Mouse (Mus musculus): ENCODE data around the gene Ppp2r5c. TPM values are rescaled to one million over a fixed set of nuclear protein-coding genes. Genes with fewer than 3 reads are reported as not detected.

The Ppp2r5c gene
- polyA plus RNA-seq, 1 experiment from 2014 or later, result 126 TPM

DNA sequence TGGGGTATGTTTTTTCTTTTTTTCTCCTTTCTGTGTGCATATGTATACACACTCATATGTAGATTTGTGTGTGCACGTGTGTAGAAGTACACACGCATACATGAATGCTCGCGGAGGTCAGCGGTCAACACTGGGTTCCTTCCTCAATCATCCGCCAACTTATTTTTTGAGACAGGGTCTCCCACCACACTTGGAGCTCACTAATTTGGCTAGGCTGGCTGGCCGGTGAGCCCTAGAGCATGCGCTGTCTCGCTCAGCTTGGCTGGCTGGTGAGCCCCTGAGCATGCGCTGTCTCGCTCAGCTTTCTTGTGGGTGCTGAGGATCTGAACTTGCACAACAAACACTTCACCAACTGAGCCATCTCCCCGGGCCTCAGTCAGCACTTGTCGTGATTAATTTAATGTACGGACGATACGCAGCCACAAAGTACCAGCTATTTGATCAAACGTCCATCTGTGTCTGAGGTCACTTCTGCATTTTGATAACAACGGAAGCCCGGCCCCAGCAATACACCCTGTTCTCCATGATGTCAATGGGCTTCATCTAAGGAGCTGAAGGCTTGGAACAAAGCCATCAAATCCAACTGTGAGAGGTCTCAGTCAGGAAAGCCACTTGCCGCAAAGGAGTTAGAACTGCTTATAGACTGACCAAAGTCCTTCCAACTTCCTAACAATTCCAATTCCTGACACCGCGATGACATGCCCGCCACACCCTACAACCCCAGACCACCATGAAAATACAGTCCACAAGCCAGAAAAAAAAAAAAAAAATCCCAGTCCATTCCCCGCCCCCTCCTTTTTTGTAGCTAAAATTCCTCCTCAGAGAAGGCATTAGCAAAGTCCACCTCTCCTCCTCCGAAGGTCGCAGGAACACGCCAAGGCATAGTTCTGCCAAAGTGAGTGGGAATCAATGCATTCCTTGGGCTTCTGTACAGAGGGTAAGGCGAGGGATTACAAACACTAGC is 29.6 kb upstream of the Ppp2r5c start:
- Histone ChIP-seq H3K4me2 (ENCODE audit: low read length) (no peak overlapping the region), H3K4me3 (replicated peaks; ENCODE audit: low read depth, low read length) (no peak overlapping the region), H3K27ac (no peak overlapping the region), H3K27me3 (ENCODE audit: insufficient read depth, low read length) (no peaks in the 10 kb centered on the region), H3K9me3 (replicated peaks; ENCODE audit: low read length) (no peaks in the 10 kb centered on the region), H3K9ac (ENCODE audit: low read depth, low read length) (no peak overlapping the region), H3K36me3 (ENCODE audit: insufficient read depth, low read length) (no peaks in the 10 kb centered on the region), H3K4me1 (replicated peaks; ENCODE audit: insufficient read depth, low read length) (no peaks in the 10 kb centered on the region)
- ATAC-seq (replicated peaks; ENCODE audit: low FRiP score, low read depth) (no peak), DNase-seq (ENCODE audit: low spot score) (no peak)
- no peak for TF ChIP-seq CTCF (IDR thresholded peaks at IDR 0.05; ENCODE audit: low read depth)
- 49% methylated on average over 28 of the region's 28 CpGs for WGBS

DNA sequence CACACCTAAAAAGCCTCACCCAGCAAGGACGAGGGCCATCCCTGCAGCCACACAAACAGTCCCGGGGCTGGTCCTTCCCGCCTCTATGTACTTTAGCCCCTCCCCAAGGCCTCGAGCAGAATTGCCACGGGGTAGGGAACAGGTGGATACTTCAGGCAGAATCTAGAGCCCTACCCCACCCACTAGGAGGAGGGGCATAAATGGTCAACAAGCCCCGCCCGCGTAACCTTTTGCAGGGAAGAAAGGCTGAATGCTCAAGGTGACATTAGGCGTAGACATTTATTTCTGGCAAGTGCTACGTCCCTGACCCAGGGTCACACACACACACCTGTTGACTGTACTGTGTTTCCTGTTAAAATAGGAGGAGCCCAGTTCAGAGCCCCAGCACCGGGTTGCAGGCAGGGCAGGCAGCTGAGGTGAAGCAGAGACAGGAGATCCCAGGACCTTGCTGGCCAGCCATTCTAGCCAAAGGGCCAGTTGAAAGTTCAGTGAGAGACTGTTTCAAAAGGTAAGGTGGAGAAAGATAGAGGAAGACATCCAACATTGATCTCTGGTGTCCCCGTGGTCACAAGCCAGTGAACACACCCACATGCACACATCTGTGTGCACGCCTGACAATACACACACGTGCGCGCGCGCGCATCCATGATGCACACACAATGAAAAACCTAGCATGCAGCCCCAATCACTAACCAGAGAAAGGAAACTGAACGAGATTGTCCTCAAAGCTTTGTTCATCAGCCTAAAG is 28.8 kb upstream of the Ppp2r5c start:
- peak; percentile 72 for ATAC-seq (replicated peaks; ENCODE audit: low FRiP score, low read depth)
- H3K27ac ChIP-seq, result no peak overlapping the region
- no peak for TF ChIP-seq CTCF (IDR thresholded peaks at IDR 0.05; ENCODE audit: low read depth)

DNA sequence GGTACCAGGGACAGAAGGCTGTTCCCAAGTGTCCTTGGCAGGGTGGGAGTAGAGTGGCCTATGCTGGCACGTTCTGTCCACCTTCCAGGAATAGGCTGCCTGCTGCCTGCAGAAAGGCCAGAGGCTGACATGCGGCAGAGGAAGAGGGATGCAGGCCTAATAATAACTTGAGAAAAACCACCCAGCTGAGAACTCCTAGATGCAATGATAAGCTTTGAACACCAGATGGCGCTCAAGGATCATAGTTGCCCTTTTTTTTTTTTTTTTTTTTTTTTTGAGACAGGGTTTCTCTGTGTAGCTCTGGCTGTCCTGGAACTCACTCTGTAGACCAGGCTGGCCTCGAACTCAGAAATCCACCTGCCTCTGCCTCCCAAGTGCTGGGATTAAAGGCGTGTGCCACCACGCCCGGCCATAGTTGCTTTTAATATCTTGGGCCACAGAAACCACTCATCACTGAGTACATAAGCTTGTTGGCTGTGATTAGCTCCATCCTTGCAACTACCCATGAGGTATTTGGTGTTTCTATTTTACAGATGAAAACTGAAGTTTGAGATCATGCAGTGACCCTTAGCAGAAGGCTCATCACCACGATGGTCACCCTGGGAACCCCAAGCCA is 28.1 kb upstream of the Ppp2r5c start:
- ATAC-seq (replicated peaks; ENCODE audit: low FRiP score, low read depth) (peak; percentile 26), DNase-seq (ENCODE audit: low spot score) (peak; percentile 88)
- no peaks in the 10 kb centered on the region for H3K27me3 ChIP-seq (ENCODE audit: insufficient read depth, low read length)

More for the DNA sequence above, 28.8 kb upstream of the Ppp2r5c start:
- no peak overlapping the region for H3K4me2 ChIP-seq (ENCODE audit: low read length)
- no peaks in the 10 kb centered on the region for H3K36me3 ChIP-seq (ENCODE audit: insufficient read depth, low read length)
- no peak overlapping the region for H3K9ac ChIP-seq (ENCODE audit: low read depth, low read length)
- H3K4me1 ChIP-seq (replicated peaks; ENCODE audit: insufficient read depth, low read length), result no peaks in the 10 kb centered on the region
- 45% methylated on average over 20 of the region's 20 CpGs for WGBS
- DNase-seq (ENCODE audit: low spot score), result peak; percentile 28
- no peak overlapping the region for H3K4me3 ChIP-seq (replicated peaks; ENCODE audit: low read depth, low read length)
- H3K27me3 ChIP-seq (ENCODE audit: insufficient read depth, low read length), result no peaks in the 10 kb centered on the region
- H3K9me3 ChIP-seq (replicated peaks; ENCODE audit: low read length), result no peaks in the 10 kb centered on the region

DNA sequence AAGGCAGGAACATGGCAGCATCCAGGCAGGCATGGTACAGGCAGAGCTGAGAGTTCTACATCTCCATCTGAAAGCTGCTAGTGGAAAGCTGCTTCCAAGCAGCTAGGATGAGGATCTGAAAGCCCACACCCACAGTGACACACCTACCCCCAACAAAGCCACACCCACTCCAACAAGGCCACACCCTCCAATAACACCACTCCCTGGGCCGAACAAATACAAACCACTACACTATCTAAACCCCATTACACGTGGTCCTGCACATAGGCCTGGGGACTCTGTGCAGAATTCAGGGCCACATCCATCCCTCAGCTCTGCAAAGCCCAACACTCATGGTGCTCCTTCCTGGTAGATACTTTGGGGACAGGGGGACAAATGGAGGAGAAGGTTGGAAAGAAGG is 27.0 kb upstream of the Ppp2r5c start:
- Histone ChIP-seq H3K27me3 (ENCODE audit: insufficient read depth, low read length) (no peaks in the 10 kb centered on the region), H3K9ac (ENCODE audit: low read depth, low read length) (no peak overlapping the region), H3K4me3 (replicated peaks; ENCODE audit: low read depth, low read length) (no peak overlapping the region), H3K27ac (no peak overlapping the region), H3K4me2 (ENCODE audit: low read length) (no peak overlapping the region), H3K4me1 (replicated peaks; ENCODE audit: insufficient read depth, low read length) (no peaks in the 10 kb centered on the region), H3K36me3 (ENCODE audit: insufficient read depth, low read length) (no peaks in the 10 kb centered on the region), H3K9me3 (replicated peaks; ENCODE audit: low read length) (no peaks in the 10 kb centered on the region)
- ATAC-seq (replicated peaks; ENCODE audit: low FRiP score, low read depth) (no peak), DNase-seq (ENCODE audit: low spot score) (no peak)
- no peak for TF ChIP-seq CTCF (IDR thresholded peaks at IDR 0.05; ENCODE audit: low read depth)
- WGBS, result 54% methylated on average over 2 of the region's 2 CpGs

More for the DNA sequence above, 28.1 kb upstream of the Ppp2r5c start:
- Histone ChIP-seq H3K9me3 (replicated peaks; ENCODE audit: low read length) (no peaks in the 10 kb centered on the region), H3K36me3 (ENCODE audit: insufficient read depth, low read length) (no peaks in the 10 kb centered on the region), H3K4me1 (replicated peaks; ENCODE audit: insufficient read depth, low read length) (no peaks in the 10 kb centered on the region), H3K4me3 (replicated peaks; ENCODE audit: low read depth, low read length) (no peak overlapping the region), H3K9ac (ENCODE audit: low read depth, low read length) (no peak overlapping the region), H3K4me2 (ENCODE audit: low read length) (no peak overlapping the region), H3K27ac (no peak overlapping the region)
- TF ChIP-seq CTCF (IDR thresholded peaks at IDR 0.05; ENCODE audit: low read depth), result peak; percentile 74
- 36% methylated on average over 7 of the region's 8 CpGs for WGBS

DNA sequence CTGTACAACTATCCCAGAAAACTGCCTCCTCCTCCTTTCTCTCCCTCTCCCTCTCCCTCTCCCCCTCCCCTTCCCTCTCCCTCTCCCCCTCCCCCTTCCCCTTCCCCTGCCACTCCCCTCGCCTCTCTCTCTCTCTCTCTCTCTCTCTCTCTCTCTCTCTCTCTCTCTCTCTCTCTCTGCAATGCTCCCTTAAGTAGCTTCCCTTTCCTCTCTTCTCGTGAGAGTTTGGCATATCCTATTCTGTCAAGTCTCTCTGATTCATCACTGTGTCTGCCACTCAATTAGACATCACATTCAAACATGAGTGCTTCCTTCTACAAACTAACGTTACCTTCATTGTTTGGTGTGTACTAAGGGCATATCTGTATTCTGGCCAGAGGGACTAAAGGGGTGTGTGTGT is 25.6 kb upstream of the Ppp2r5c start:
- H3K27ac ChIP-seq, result no peak overlapping the region
- WGBS, result 60% methylated on average over 3 of the region's 3 CpGs
- H3K27me3 ChIP-seq (ENCODE audit: insufficient read depth, low read length), result no peaks in the 10 kb centered on the region
- no peak for TF ChIP-seq CTCF (IDR thresholded peaks at IDR 0.05; ENCODE audit: low read depth)
- DNase-seq (ENCODE audit: low spot score) (no peak), ATAC-seq (replicated peaks; ENCODE audit: low FRiP score, low read depth) (no peak)
- H3K4me3 ChIP-seq (replicated peaks; ENCODE audit: low read depth, low read length), result no peak overlapping the region
- H3K4me2 ChIP-seq (ENCODE audit: low read length), result no peak overlapping the region
- no peaks in the 10 kb centered on the region for H3K9me3 ChIP-seq (replicated peaks; ENCODE audit: low read length)
- no peaks in the 10 kb centered on the region for H3K4me1 ChIP-seq (replicated peaks; ENCODE audit: insufficient read depth, low read length)
- H3K36me3 ChIP-seq (ENCODE audit: insufficient read depth, low read length), result no peaks in the 10 kb centered on the region
- H3K9ac ChIP-seq (ENCODE audit: low read depth, low read length), result no peak overlapping the region
